Mouse (Mus musculus): Measurements from ENCODE around the gene Fam207a. TPM values are rescaled to one million over a fixed set of nuclear protein-coding genes. Genes with fewer than 3 reads are reported as not detected.

The Fam207a gene
- polyA plus RNA-seq, 1 experiment from 2014 or later, result 14.9 TPM

- ATAC-seq (ENCODE audit: insufficient read depth), result peak; percentile 23; the same call in 1 of the 2 replicates
These were observed 15.7 kb upstream of the Fam207a start for GRCm38 (mm10) chr10:77531026-77532019.

GRCm38 (mm10) chr10:77530140-77530539 is 14.6 kb upstream of the Fam207a start, which contains the start of gene Itgb2:
Gene Itgb2, plus strand, starts transcription at chr10:77530252.
- 12% methylated on average over 9 of the region's 9 CpGs for WGBS (ENCODE audit: insufficient replicate concordance)
- peak within 1 kb of the TSS; percentile 53 for H3K27ac ChIP-seq (replicated peaks)
- H3K27me3 ChIP-seq, result no peaks in the 10 kb centered on the region
- H3K4me1 ChIP-seq (replicated peaks), result peaks cover 41% of the 10 kb centered on the region
- H3K4me2 ChIP-seq, result peak within 1 kb of the TSS; percentile 45
- ATAC-seq (ENCODE audit: insufficient read depth), result no peak
- no peaks in the 10 kb centered on the region for H3K36me3 ChIP-seq (replicated peaks)
- H3K9me3 ChIP-seq (replicated peaks), result no peaks in the 10 kb centered on the region
- H3K4me3 ChIP-seq (replicated peaks), result peak within 1 kb of the TSS; percentile 42
- H3K9ac ChIP-seq, result no peak within 1 kb of the TSS

More at GRCm38 (mm10) chr10:77531026-77532019, 15.7 kb upstream of the Fam207a start:
- Histone ChIP-seq H3K27ac (replicated peaks) (peak overlapping the region; percentile 53), H3K4me1 (replicated peaks) (peaks cover 41% of the 10 kb centered on the region), H3K4me3 (replicated peaks) (peak overlapping the region; percentile 42), H3K36me3 (replicated peaks) (no peaks in the 10 kb centered on the region), H3K4me2 (peak overlapping the region; percentile 45), H3K9ac (no peak overlapping the region), H3K27me3 (no peaks in the 10 kb centered on the region), H3K9me3 (replicated peaks) (no peaks in the 10 kb centered on the region)
- WGBS (ENCODE audit: insufficient replicate concordance), result 25% methylated on average over 6 of the region's 6 CpGs

- Histone ChIP-seq H3K9ac (no peak overlapping the region), H3K4me3 (replicated peaks) (no peak overlapping the region), H3K9me3 (replicated peaks) (no peaks in the 10 kb centered on the region), H3K4me1 (replicated peaks) (peaks cover 41% of the 10 kb centered on the region), H3K27ac (replicated peaks) (no peak overlapping the region), H3K27me3 (0 out of 2 replicates have a peak, but pooled peaks cover 4% of the 10 kb centered on the region), H3K36me3 (replicated peaks) (no peaks in the 10 kb centered on the region), H3K4me2 (no peak overlapping the region)
- peak; percentile 27; the same call in 1 of the 2 replicates for ATAC-seq (ENCODE audit: insufficient read depth)
- 66% methylated on average over 6 of the region's 6 CpGs for WGBS (ENCODE audit: insufficient replicate concordance)
These were observed 13.0 kb upstream of the Fam207a start for GRCm38 (mm10) chr10:77528634-77529033.

- H3K9ac ChIP-seq, result no peak overlapping the region
- H3K4me3 ChIP-seq (replicated peaks), result no peak overlapping the region
- H3K9me3 ChIP-seq (replicated peaks), result no peaks in the 10 kb centered on the region
- no peak overlapping the region for H3K4me2 ChIP-seq
- ATAC-seq (ENCODE audit: insufficient read depth), result no peak
- WGBS (ENCODE audit: insufficient replicate concordance), result 75% methylated on average over 2 of the region's 2 CpGs
- no peaks in the 10 kb centered on the region for H3K36me3 ChIP-seq (replicated peaks)
- H3K4me1 ChIP-seq (replicated peaks), result peaks cover 39% of the 10 kb centered on the region
- H3K27me3 ChIP-seq, result peaks cover 25% of the 10 kb centered on the region
- H3K27ac ChIP-seq (replicated peaks), result no peak overlapping the region
These were observed 10.9 kb upstream of the Fam207a start for GRCm38 (mm10) chr10:77526488-77526887.

GRCm38 (mm10) chr10:77523321-77523720 is 7.7 kb upstream of the Fam207a start:
- Histone ChIP-seq H3K36me3 (replicated peaks) (no peaks in the 10 kb centered on the region), H3K4me3 (replicated peaks) (no peak overlapping the region), H3K9me3 (replicated peaks) (no peaks in the 10 kb centered on the region), H3K4me2 (no peak overlapping the region), H3K27me3 (peaks cover 27% of the 10 kb centered on the region), H3K4me1 (replicated peaks) (peaks cover 16% of the 10 kb centered on the region), H3K27ac (replicated peaks) (0 out of 2 replicates have a peak overlapping the region, but pooled peaks have one; percentile 19), H3K9ac (no peak overlapping the region)
- ATAC-seq (ENCODE audit: insufficient read depth), result no peak
- WGBS (ENCODE audit: insufficient replicate concordance), result 18% methylated on average over 7 of the region's 7 CpGs

GRCm38 (mm10) chr10:77522746-77523145 is 7.2 kb upstream of the Fam207a start:
- ATAC-seq (ENCODE audit: insufficient read depth), result no peak
- H3K27ac ChIP-seq (replicated peaks), result peak overlapping the region; percentile 19; the same call in 1 of the 2 replicates
- no peak overlapping the region for H3K9ac ChIP-seq
- H3K4me1 ChIP-seq (replicated peaks), result peaks cover 14% of the 10 kb centered on the region
- 49% methylated on average over 12 of the region's 12 CpGs for WGBS (ENCODE audit: insufficient replicate concordance)
- no peaks in the 10 kb centered on the region for H3K9me3 ChIP-seq (replicated peaks)
- peak overlapping the region; percentile 20; the same call in 1 of the 2 replicates for H3K4me3 ChIP-seq (replicated peaks)
- peaks cover 27% of the 10 kb centered on the region for H3K27me3 ChIP-seq
- no peaks in the 10 kb centered on the region for H3K36me3 ChIP-seq (replicated peaks)
- H3K4me2 ChIP-seq, result peak overlapping the region; percentile 50

GRCm38 (mm10) chr10:77522021-77522731 is 6.6 kb upstream of the Fam207a start:
- Histone ChIP-seq H3K4me1 (replicated peaks) (peaks cover 17% of the 10 kb centered on the region), H3K4me2 (peak overlapping the region; percentile 50), H3K9ac (no peak overlapping the region), H3K36me3 (replicated peaks) (no peaks in the 10 kb centered on the region), H3K9me3 (replicated peaks) (no peaks in the 10 kb centered on the region), H3K4me3 (replicated peaks) (peak overlapping the region; percentile 20), H3K27me3 (peaks cover 27% of the 10 kb centered on the region), H3K27ac (replicated peaks) (peak overlapping the region; percentile 41; the same call in 1 of the 2 replicates)
- 0 out of 2 replicates have a peak, but pooled peaks have one; percentile 17 for ATAC-seq (ENCODE audit: insufficient read depth)
- WGBS (ENCODE audit: insufficient replicate concordance), result 9% methylated on average over 18 of the region's 18 CpGs

- no peak overlapping the region for H3K4me3 ChIP-seq (replicated peaks)
- no peaks in the 10 kb centered on the region for H3K9me3 ChIP-seq (replicated peaks)
- no peak overlapping the region for H3K4me2 ChIP-seq
- 51% methylated on average over 5 of the region's 5 CpGs for WGBS (ENCODE audit: insufficient replicate concordance)
- H3K27ac ChIP-seq (replicated peaks), result no peak overlapping the region
- H3K4me1 ChIP-seq (replicated peaks), result peaks cover 30% of the 10 kb centered on the region
- peaks cover 27% of the 10 kb centered on the region for H3K27me3 ChIP-seq
- ATAC-seq (ENCODE audit: insufficient read depth), result no peak
- no peaks in the 10 kb centered on the region for H3K36me3 ChIP-seq (replicated peaks)
- no peak overlapping the region for H3K9ac ChIP-seq
These were observed 4.9 kb upstream of the Fam207a start for GRCm38 (mm10) chr10:77520497-77520896.

GRCm38 (mm10) chr10:77519191-77519590 is 3.6 kb upstream of the Fam207a start:
- WGBS (ENCODE audit: insufficient replicate concordance), result 35% methylated on average over 3 of the region's 3 CpGs
- H3K4me1 ChIP-seq (replicated peaks), result peaks cover 40% of the 10 kb centered on the region
- no peak overlapping the region for H3K27ac ChIP-seq (replicated peaks)
- H3K36me3 ChIP-seq (replicated peaks), result peaks cover under 1% of the 10 kb centered on the region; the same call in 1 of the 2 replicates
- H3K9me3 ChIP-seq (replicated peaks), result no peaks in the 10 kb centered on the region
- H3K4me3 ChIP-seq (replicated peaks), result no peak overlapping the region
- no peak overlapping the region for H3K4me2 ChIP-seq
- no peak overlapping the region for H3K9ac ChIP-seq
- H3K27me3 ChIP-seq, result peaks cover 27% of the 10 kb centered on the region
- no peak for ATAC-seq (ENCODE audit: insufficient read depth)

- Histone ChIP-seq H3K4me2 (no peak overlapping the region), H3K36me3 (replicated peaks) (peaks cover 14% of the 10 kb centered on the region), H3K27me3 (peaks cover 15% of the 10 kb centered on the region), H3K4me1 (replicated peaks) (peaks cover 43% of the 10 kb centered on the region), H3K9me3 (replicated peaks) (no peaks in the 10 kb centered on the region), H3K4me3 (replicated peaks) (no peak overlapping the region), H3K27ac (replicated peaks) (no peak overlapping the region), H3K9ac (no peak overlapping the region)
- ATAC-seq (ENCODE audit: insufficient read depth), result no peak
- 77% methylated on average over 5 of the region's 5 CpGs for WGBS (ENCODE audit: insufficient replicate concordance)
These were observed 2.2 kb upstream of the Fam207a start for GRCm38 (mm10) chr10:77517801-77518200.
